Mouse (Mus musculus) ES-E14 (cell line): ENCODE data around the gene Dscam.

Experiments used
- CHD2 ChIP-seq: IDR thresholded peaks from 2 replicates; pipeline ENCODE4 v1.6.1; 2014; ENCODE audit warnings: mild to moderate bottlenecking, low read depth, low read length, inconsistent platforms
- MAFK ChIP-seq: IDR thresholded peaks from 2 replicates; pipeline ENCODE4 v1.6.1; 2014; ENCODE audit warnings: mild to moderate bottlenecking, low read depth, low read length, inconsistent platforms; ENCODE audit not compliant: insufficient read depth
- ZC3H11A ChIP-seq: IDR thresholded peaks from 2 replicates; pipeline ENCODE4 v1.6.1; 2012; ENCODE audit warnings: low read depth, mild to moderate bottlenecking, inconsistent platforms, low read length, borderline replicate concordance
- ZNF384 ChIP-seq: IDR thresholded peaks from 2 replicates; pipeline ENCODE4 v1.6.1; 2012; ENCODE audit warnings: low read depth, low read length, inconsistent platforms

GRCm38 (mm10) chr16:96613275-96613674 is 557.3 kb downstream of the Dscam start:
- no peak for TF ChIP-seq ZC3H11A
- TF ChIP-seq MAFK: no peak
- TF ChIP-seq ZNF384: no peak
- TF ChIP-seq CHD2: no peak
